ENCODE assay signal across 2 mouse cellular contexts in the genomic region with DNA sequence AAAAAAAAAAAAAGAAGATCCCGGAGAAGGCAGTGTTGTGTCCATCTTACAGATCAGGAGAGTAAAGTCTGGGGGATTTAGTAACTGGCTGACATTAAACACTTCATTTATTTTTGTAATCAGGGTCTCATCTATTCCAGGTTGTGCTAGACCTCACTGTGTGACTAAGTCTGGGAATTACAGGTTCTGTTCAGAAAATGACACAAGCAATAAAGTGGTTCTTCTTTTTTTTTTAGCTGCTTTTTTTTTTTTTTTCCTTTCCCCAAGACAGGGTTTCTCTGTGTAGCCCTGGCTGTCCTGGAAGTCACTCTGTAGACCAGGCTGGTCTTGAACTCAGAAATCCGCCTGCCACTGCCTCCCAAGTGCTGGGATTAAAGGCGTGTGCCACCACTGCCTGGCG.
TF ChIP-seq lines count a peak whose summit lies in the region.

No protein-coding gene starts in this region.

TF ChIP-seq in CH12.LX, 34 proteins besides CTCF, POLR2A, EP300 and RAD21:
- peak; percentile 83 for TF ChIP-seq ZNF384 (IDR thresholded peaks at IDR 0.05; ENCODE audit: low read depth, low read length)

TF ChIP-seq in MEL, 35 proteins besides CTCF, POLR2A, EP300 and RAD21:
- peak; percentile 88 for TF ChIP-seq ZNF384 (IDR thresholded peaks at IDR 0.05; ENCODE audit: low read depth, low read length)
- 0 out of 2 replicates have a peak, but pooled peaks have one; percentile 7 for TF ChIP-seq TBP (IDR thresholded peaks at IDR 0.05; ENCODE audit: low read depth, low read length)
TF ChIP-seq in MEL: peak in this region for 2; not testable (repeated sequence) for 33.
